Comparison of ENCODE assay signal across 13 mouse cellular contexts in the genomic region with DNA sequence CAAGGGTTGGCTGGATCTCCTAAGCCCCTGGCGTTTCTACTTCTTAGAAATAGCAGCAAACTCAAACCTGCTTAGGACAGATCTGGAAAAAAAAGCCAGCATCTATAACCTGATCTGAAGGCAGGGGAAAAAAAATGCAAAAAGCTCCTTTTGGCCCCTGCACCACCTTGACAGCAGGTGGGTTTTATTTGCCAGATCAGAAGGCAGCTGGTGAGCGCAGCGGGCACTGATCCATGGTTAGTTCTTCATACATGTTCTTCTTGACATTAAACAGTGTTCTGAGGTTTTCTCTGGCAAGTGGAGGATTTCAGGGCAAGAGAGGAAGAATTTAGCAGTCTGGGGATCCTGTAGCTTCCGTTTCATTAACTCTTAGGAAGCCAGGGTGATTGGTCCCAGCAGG. TPM values are rescaled to one million over a fixed set of nuclear protein-coding genes. Genes with fewer than 3 reads are reported as not detected.
A peak's percentile ranks its signal among the peaks of the same experiment; 100 is the strongest.
DNase-seq lines count a peak whose midpoint lies in the region; ATAC-seq and TF ChIP-seq lines count a peak whose summit lies in the region.
"Had no signal": no experiment of that assay in that cellular context is flagged by ENCODE, and none has a peak within 500 bp of the region (broad histone marks: within the 10 kb centered on the region; RNA-seq: fewer than 3 reads in every experiment).

No protein-coding gene starts in this region.

- no peak overlapping the region for H3K9ac ChIP-seq in embryonic facial prominence, embryonic 13.5 days
- peak overlapping the region; percentile 65 for H3K9ac ChIP-seq in hindbrain, embryonic 14.5 days
- H3K9ac ChIP-seq in neural tube, embryonic 12.5 days = no peak overlapping the region
- H3K9ac ChIP-seq in liver, embryonic 12.5 days = no peak overlapping the region

- DNase-seq in cerebellum, adult 11-12 months = peak; percentile 61
- DNase-seq in cerebellum, postnatal 4 days (ENCODE audit: low spot score in 2 of 2) = no peak
- no peak for DNase-seq in hindbrain, embryonic 14.5 days (ENCODE audit: low spot score)
- no peak for DNase-seq in T-cell, adult 2 months (ENCODE audit: low spot score)
- DNase-seq in thymus, adult 2 months = no peak
- DNase-seq: gastrocnemius, postnatal 25 days; kidney, postnatal 36 days; right cerebral cortex, adult 18-20 months had no signal

- no peaks in the 10 kb centered on the region for H3K9me3 ChIP-seq in embryonic facial prominence, embryonic 13.5 days
- no peaks in the 10 kb centered on the region for H3K9me3 ChIP-seq in hindbrain, embryonic 14.5 days (ENCODE audit: control insufficient read depth, low read length)
- H3K9me3 ChIP-seq in neural tube, embryonic 12.5 days = no peaks in the 10 kb centered on the region
- 0 out of 2 replicates have a peak, but pooled peaks cover 5% of the 10 kb centered on the region for H3K9me3 ChIP-seq in liver, embryonic 12.5 days (replicated peaks)

- H3K4me3 ChIP-seq in embryonic facial prominence, embryonic 13.5 days = peak overlapping the region; percentile 53; the same call in 1 of the 2 replicates
- H3K4me3 ChIP-seq in hindbrain, embryonic 14.5 days (replicated peaks; ENCODE audit: low read length) = peak overlapping the region; percentile 68
- H3K4me3 ChIP-seq in neural tube, embryonic 12.5 days = peak overlapping the region; percentile 30
- no peak overlapping the region for H3K4me3 ChIP-seq in liver, embryonic 12.5 days
- no peak overlapping the region for H3K4me3 ChIP-seq in thymus, adult 2 months (ENCODE audit: control insufficient read depth, insufficient read depth, low read length)

- no peaks in the 10 kb centered on the region for H3K36me3 ChIP-seq in embryonic facial prominence, embryonic 13.5 days
- no peaks in the 10 kb centered on the region for H3K36me3 ChIP-seq in hindbrain, embryonic 14.5 days (replicated peaks; ENCODE audit: control insufficient read depth, insufficient read depth)
- peaks cover 7% of the 10 kb centered on the region; the same call in 1 of the 2 replicates for H3K36me3 ChIP-seq in neural tube, embryonic 12.5 days
- no peaks in the 10 kb centered on the region for H3K36me3 ChIP-seq in liver, embryonic 12.5 days
- H3K36me3 ChIP-seq in thymus, adult 2 months (ENCODE audit: control insufficient read depth, insufficient read depth, low read length) = no peaks in the 10 kb centered on the region
- H3K36me3 ChIP-seq: G1E had no signal

- H3K4me1 ChIP-seq in embryonic facial prominence, embryonic 13.5 days = peaks cover 22% of the 10 kb centered on the region
- peaks cover 17% of the 10 kb centered on the region for H3K4me1 ChIP-seq in hindbrain, embryonic 14.5 days (replicated peaks; ENCODE audit: control insufficient read depth, insufficient read depth, low read length)
- H3K4me1 ChIP-seq in neural tube, embryonic 12.5 days = peaks cover 13% of the 10 kb centered on the region
- no peaks in the 10 kb centered on the region for H3K4me1 ChIP-seq in liver, embryonic 12.5 days
- H3K4me1 ChIP-seq in thymus, adult 2 months (replicated peaks; ENCODE audit: control insufficient read depth, insufficient read depth, low read length) = no peaks in the 10 kb centered on the region

- H3K4me2 ChIP-seq in embryonic facial prominence, embryonic 13.5 days = peak overlapping the region; percentile 89
- H3K4me2 ChIP-seq in hindbrain, embryonic 14.5 days (replicated peaks) = peak overlapping the region; percentile 61
- peak overlapping the region; percentile 90 for H3K4me2 ChIP-seq in neural tube, embryonic 12.5 days (replicated peaks)
- H3K4me2 ChIP-seq in liver, embryonic 12.5 days = no peak overlapping the region
- H3K4me2 ChIP-seq: liver, embryonic 11.5 days had no signal

- WGBS in embryonic facial prominence, embryonic 13.5 days = 37% methylated on average over 4 of the region's 4 CpGs
- WGBS in hindbrain, embryonic 14.5 days = 47% methylated on average over 4 of the region's 4 CpGs
- 56% methylated on average over 4 of the region's 4 CpGs for WGBS in neural tube, embryonic 12.5 days
- 40% methylated on average over 4 of the region's 4 CpGs for WGBS in liver, embryonic 12.5 days (ENCODE audit: insufficient replicate concordance)
- 35% methylated on average over 4 of the region's 4 CpGs for WGBS in thymus, adult 2 months

- no peak for TF ChIP-seq POLR2A in thymus, adult 2 months (IDR thresholded peaks at IDR 0.05; ENCODE audit: control insufficient read depth, extremely low read depth, insufficient read depth, low read length, poor library complexity)

- no peak overlapping the region for H3K27ac ChIP-seq in embryonic facial prominence, embryonic 13.5 days
- peak overlapping the region; percentile 38; the same call in 1 of the 2 replicates for H3K27ac ChIP-seq in hindbrain, embryonic 14.5 days
- no peak overlapping the region for H3K27ac ChIP-seq in neural tube, embryonic 12.5 days
- no peak overlapping the region for H3K27ac ChIP-seq in liver, embryonic 12.5 days
- H3K27ac ChIP-seq in thymus, adult 2 months (ENCODE audit: control insufficient read depth, insufficient read depth, low read length) = no peak overlapping the region

- no peak for ATAC-seq in embryonic facial prominence, embryonic 13.5 days (ENCODE audit: insufficient number of reproducible peaks, insufficient read depth, low FRiP score, low TSS enrichment, low read depth)
- no peak for ATAC-seq in hindbrain, embryonic 14.5 days (ENCODE audit: low FRiP score)
- no peak for ATAC-seq in neural tube, embryonic 12.5 days (ENCODE audit: low FRiP score, low read depth)
- no peak for ATAC-seq in liver, embryonic 12.5 days

- peaks cover 49% of the 10 kb centered on the region for H3K27me3 ChIP-seq in embryonic facial prominence, embryonic 13.5 days
- no peaks in the 10 kb centered on the region; the same call in 1 of the 2 replicates for H3K27me3 ChIP-seq in hindbrain, embryonic 14.5 days (ENCODE audit: control insufficient read depth, insufficient read depth, low read length)
- H3K27me3 ChIP-seq in neural tube, embryonic 12.5 days (replicated peaks) = no peaks in the 10 kb centered on the region
- H3K27me3 ChIP-seq in liver, embryonic 12.5 days (replicated peaks) = peaks cover 44% of the 10 kb centered on the region
- H3K27me3 ChIP-seq in thymus, adult 2 months (ENCODE audit: control insufficient read depth, insufficient read depth, low read length) = no peaks in the 10 kb centered on the region; the same call in 1 of the 2 replicates

- no peak for TF ChIP-seq CTCF in thymus, adult 2 months (IDR thresholded peaks at IDR 0.05; ENCODE audit: borderline replicate concordance, control insufficient read depth, extremely low read depth, insufficient read depth, low read length, poor library complexity)

RNA-seq across cellular contexts. Expression of gene Vat1l, which starts 1.6 kb away (rescaled TPM):
- 2.8 and 4.6 TPM in 2 replicates for polyA plus RNA-seq in embryonic facial prominence, embryonic 13.5 days (2015; fragmentation: Nextera tagmentation; extraction: Ambion mirVana)
- polyA plus RNA-seq in hindbrain, embryonic 14.5 days (2014; fragmentation: Nextera tagmentation; extraction: Ambion mirVana) = 60.1 and 67.4 TPM in 2 replicates
- polyA plus RNA-seq in neural tube, embryonic 12.5 days (2016; fragmentation: Nextera tagmentation; extraction: Ambion mirVana) = 12.0 and 14.0 TPM in 2 replicates
- polyA plus RNA-seq in liver, embryonic 12.5 days (2016; fragmentation: Nextera tagmentation; extraction: Ambion mirVana) = 0.14 and 0.33 TPM in 2 replicates
- polyA plus RNA-seq in thymus, adult 2 months (2012; rRNA removed) = 0.24 and 0.32 TPM in 2 replicates
- polyA plus RNA-seq: G1E had no signal

Comparison
In these comparisons a context has a peak if more than half of its experiments do, and no peak if none do; other contexts are left out.
1. H3K4me3 ChIP-seq: peak in embryonic facial prominence, embryonic 13.5 days (single experiment), hindbrain, embryonic 14.5 days (single experiment) and neural tube, embryonic 12.5 days (single experiment); none in liver, embryonic 12.5 days (single experiment) and thymus, adult 2 months (single experiment).